Mouse (Mus musculus): ENCODE data around the gene Sec1. TPM values are rescaled to one million over a fixed set of nuclear protein-coding genes. Genes with fewer than 3 reads are reported as not detected.
A peak's percentile ranks its signal among the peaks of the same experiment; 100 is the strongest.

Gene Sec1
- total RNA-seq (2021) = under 1 TPM; 0.23 to 0.39 TPM
- long read RNA-seq, experiment 1 = 0 reads
- long read RNA-seq, experiment 2 = 0 reads

DNA sequence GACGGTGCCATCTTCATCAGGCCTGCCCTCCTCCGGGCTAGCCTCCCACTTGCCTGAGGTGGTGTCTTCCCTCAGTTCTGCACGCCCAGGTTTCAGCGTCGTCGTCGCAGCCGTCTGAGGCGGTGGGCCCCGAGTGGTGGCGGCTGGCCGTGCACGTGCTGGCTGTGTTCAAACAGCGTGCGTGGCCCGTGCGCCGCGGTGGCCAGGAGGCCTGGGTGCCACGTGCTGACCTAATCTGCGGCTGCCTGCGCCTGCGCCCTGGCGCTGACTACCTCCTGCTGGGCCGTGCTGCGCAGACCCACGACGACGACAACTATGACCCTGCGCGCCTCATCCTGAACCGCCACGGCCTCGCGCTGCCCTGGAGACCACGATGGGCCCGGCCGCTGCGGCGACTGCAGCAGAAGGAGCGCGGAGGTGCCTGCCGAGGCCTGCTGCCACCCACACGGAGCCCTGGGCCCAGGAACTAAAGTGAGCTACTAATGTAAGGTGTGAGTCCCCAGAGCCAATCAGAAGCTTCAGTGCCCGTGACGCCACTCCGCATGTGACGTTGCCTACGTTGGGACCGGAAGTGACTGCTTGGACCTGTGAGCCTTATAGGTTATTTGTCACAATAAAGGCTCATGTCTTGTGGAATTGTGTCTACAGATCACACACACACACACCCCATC, at the start of gene Sec1:
Gene Sec1, minus strand, starts transcription at position 482 of the 671 bp plus-strand sequence.
- no peak for DNase-seq (ENCODE audit: low spot score in 2 of 2)

DNA sequence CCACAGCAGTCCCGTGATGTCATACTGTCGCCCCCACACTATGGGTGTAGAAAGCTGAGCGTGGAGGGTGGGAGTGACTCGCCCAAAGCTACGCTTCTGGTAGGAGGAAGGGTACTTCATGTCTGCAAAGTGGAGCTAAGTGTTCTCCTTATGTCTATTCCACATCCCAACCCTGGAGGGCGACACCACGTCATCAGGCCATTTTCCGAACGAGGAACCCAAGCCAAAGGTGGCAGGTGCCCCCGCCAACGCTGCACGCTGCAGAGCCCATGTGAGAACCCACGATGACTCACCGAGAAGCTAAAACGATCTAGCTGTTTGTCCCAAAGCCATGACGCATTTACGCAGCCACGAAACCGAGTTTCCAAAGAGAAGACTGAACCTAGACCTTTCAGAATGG, 48.1 kb upstream of the Sec1 start:
- no peak for DNase-seq (ENCODE audit: low spot score in 2 of 2)

DNA sequence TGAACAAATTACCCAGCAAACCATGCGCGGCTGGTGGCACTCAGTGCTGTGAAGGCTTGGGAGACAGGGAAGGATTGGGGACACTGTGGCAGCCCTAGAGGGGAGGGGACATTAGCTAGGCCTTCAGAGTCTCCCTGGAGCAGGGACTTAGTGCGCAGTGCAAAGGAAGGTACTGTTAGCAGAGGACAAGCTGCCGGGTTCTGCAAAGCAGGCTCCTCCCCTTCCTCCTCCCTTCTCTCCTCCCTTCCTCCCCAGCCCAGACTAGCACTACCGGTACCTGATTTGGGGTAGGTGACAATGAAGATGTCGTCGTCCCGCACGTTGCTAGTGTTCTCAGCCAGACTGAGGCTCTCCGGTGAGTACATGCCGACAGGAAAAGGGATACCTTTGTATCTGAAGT, 47.6 kb upstream of the Sec1 start:
- DNase-seq (ENCODE audit: low spot score in 2 of 2) = no peak

DNA sequence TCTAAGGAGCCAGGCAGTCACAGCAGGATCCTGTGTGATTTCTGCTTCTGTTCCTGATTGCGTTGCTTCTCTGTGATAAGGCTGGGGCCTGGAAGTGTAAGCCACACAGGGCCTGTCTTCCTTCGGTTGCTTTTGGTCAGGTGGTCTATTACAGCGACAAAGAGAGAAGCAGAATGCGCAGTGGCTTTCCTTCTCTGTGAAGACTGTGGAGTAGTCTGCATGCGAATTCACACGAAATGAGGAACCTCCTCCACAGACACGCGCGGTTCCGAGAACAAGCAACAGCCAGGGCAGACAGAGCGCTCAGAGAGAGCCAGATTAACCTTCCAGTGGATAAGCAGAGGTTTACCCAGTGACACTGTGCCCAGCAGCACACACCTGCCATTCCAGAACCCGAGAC, 47.1 kb upstream of the Sec1 start:
- no peak for DNase-seq (ENCODE audit: low spot score in 2 of 2)

DNA sequence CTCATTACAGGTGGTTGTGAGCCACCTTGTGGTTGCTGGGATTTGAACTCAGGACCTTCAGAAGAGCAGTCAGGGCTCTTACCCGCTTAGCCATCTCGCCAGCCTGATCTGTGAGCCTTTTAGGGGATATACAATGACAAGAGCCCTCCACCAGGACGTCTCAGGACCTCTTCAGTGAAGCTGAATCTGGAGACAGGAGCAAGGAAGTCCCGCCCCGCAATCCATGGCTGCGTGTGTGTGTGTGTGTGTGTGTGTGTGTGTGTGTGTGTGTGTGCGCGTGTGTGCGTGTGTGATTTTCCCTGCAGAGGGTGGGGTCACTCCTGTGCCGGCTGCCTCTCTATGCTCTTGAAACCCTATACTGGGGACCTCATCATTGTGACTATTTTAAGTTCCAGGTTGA, 45.6 kb upstream of the Sec1 start:
- DNase-seq (ENCODE audit: low spot score in 2 of 2) = no peak

DNA sequence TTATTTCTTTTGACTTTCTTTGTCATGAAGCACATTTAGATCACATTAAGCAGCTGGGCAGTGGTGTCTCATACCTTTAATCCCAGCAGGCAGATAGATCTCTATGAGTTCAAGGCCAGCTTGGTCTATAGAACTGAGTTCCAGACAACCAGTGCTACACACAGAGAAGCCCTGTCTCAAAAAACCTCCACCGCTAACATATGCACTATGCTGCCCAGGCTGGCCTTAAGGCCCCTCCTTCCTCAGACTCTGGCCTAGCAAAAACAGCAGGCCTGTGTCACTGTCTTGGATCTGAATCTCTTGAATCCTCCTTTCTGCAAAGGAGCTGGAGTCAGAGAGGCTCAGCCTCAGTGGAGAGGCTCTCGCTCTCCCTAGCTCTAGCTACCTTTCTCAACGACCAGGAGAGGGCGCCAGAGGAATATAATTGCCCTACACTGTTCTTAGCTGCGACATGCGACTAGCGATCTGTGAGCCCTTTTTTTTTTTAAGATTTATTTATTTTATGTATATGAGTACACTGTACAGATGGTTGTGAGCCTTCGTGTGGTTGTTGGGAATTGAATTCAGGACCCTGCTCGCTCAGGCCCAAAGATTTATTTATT, 45.1 kb upstream of the Sec1 start:
- peak in 1 of 2 experiments; percentile 78 for DNase-seq (ENCODE audit: low spot score in 2 of 2)

DNA sequence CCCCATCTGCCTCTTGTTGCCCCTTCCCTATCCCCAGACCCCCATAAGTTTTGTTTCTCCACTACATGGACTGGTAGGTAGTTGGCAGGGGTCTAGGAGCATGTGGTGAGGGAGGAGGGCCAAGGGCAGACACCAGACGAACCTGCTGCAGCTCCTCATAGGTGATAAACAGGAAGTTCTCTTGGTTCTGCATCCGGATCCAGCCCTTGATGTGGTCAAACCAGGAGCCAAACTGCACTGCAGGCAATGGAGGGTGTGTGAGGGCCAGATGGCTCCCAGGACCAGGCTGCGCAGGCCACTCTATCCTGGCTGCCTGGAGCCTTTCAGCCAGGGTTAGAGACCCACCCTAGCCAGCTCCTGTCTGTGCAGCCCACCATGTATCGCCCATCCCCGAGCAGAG, 39.3 kb upstream of the Sec1 start:
- no peak for DNase-seq (ENCODE audit: low spot score in 2 of 2)

DNA sequence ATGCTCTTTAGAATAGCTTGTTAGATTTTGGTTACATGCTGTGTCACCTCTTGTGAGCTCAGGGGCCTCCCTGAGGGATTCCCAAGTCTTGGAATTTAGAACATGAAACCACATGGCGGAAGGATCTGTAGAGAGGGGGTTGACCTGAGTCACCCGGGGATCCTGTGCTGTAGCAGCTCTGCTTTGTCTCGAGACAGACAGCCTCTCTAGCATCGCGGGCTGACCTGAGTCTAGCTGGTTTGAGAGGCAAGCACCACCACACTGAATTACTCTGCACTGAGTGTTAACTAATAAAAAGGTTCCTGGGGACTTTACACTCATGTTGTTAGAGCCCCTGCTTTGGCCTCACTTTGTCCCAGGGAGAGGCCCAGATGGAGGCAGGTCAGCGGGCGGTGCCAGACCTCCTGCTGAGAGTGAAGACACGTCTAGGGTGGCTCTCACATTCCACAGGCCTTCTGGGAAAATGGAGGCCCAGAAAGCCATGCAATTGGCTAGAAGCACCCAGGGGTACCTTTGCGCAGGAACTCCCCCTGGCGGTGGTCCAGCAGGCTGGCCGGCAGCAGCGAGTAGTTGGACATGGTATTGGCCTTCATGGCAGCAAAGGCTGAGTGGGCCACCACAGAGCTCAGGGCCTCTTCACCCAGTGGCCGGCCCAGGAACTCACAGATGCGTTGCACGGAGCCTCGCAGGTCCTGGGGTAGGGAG, 36.7 kb upstream of the Sec1 start:
- DNase-seq (ENCODE audit: low spot score in 2 of 2) = no peak

DNA sequence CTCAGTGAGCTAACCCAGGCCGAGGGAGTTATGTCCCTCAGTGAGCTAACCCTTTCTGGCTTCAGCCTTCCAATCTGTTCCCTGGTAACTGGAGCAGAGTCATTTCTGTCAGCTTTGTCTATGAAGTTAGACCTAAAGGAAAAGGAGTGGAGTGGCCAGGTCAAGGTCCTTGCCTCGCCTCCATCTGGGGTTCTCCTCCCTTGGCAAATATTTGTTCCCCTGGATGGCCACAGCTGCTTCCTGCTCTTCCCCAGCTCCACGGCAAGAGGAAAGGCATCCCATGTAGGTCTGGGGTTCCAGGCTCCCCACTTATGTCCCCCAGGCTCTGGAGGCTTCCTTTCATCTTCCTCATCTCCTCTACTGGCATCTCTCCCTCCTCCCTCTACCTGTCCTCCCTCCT, 33.4 kb upstream of the Sec1 start:
- DNase-seq (ENCODE audit: low spot score in 2 of 2) = no peak

DNA sequence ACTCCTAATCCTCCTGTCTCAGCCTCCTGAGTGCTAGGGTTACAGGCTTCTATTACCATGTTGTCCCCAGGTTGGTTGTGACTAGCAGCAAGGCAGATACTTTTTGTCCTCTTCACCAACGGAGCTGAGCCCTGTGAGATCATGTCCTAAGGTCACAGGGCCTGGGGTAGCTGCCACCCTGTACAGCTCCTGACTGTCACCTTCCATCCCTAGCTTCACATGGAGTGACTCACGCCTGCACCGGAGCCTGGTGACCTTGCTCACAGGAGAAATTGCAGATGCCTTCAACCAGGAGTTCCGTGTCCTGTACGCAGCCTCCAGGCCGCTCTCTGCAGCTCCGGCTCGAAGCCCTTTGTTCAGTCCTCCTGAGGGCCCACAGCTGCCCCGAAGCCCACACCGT, 32.2 kb upstream of the Sec1 start:
- DNase-seq (ENCODE audit: low spot score in 2 of 2) = no peak

DNA sequence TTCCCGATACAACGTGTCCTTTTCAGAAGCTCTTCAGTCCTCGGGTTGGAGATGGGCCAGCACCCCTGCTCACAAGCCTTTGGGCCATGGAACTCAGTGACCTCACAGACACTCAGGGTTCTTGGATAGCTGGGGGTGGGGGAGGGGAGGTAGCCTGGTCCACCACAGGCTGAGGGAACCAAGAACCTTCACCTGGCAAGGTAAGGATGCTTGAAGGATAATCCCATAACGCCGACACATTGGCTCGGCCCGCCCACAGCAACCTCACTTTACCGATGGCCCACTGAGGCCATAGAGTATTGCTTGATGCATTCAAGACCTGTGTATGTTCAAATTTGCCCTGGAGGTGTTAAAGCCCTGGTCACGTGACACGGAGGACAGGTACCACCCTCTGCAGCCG, 31.5 kb upstream of the Sec1 start, which contains the start of gene Spaca4:
Gene Spaca4, minus strand, starts transcription at position 101 of the 400 bp plus-strand sequence.
- DNase-seq (ENCODE audit: low spot score in 2 of 2) = no peak

DNA sequence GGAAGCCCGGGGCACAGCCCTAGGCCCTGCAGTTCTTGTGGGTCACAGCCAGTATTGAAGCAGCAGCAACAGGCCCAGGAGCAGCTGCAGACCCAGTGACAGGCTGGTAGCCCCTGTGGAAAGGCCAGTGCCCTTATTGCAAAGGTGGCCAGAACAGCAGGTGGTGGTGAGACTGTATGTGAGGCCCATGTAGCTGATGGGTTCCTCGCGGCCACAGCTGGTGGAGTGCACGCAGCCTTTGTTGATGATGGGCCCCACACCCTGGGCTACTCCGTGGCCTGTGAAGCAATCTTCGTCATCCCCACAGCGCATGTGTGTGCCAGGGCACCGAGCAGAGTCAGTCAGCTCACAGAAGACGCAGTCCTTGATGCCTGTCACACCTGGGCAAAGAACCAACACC, 30.9 kb upstream of the Sec1 start:
- DNase-seq (ENCODE audit: low spot score in 2 of 2) = no peak

DNA sequence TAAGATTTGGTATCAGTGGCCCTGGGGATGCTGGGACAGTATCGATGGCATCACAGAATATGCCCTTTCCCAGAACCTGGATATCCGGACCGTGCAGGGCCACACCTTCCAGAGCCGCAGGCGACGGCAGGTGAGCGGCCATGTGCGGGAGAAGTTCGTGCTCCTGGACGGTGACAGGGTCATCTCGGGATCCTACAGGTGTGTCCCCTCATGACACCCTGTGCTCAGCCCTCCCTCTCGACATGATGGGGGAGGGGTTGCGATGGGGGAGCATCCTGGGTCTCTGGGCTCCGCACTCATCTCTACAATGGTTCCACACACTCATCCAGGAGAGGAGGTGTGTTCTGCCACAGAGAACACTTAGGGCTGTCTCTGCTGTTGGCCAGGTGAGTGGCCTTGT, 29.6 kb upstream of the Sec1 start:
- no peak for DNase-seq (ENCODE audit: low spot score in 2 of 2)

DNA sequence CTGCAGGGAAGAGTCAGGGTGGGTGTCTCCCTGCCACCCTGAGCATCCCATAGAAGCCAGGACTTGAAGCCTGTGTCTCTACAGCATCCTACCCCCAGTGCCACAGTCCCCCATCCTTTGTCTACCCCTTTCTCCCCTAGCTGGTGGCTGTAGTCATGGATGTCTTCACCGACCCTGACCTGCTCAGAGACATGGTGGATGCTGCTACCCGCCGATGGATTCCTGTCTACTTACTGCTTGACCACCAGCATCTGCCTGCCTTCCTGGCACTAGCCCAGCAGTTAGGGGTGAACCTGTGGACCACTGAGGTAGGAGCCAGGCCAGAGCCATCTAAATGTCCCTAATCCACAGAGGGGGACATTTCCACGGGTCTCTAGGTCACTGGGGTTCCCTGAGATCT, 29.1 kb upstream of the Sec1 start:
- DNase-seq (ENCODE audit: low spot score in 2 of 2) = no peak

DNA sequence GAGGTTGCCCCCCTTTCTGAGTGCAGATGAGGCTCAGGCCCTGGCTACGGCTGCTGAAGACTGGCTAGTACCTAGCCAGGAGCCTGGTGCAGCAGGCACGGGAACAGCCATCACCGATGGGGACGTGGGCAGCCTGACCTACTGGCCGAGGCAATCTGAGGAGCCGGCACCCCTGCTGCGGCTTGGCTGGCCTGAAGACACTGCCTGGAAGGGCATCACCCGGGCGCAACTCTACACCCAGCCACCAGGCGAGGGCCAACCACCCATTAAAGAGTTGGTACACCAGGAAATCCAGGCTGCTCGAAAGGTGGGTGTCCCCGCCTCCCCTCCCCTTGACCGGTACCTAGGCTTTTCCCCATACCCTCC, 28.1 kb upstream of the Sec1 start:
- no peak for DNase-seq (ENCODE audit: low spot score in 2 of 2)

DNA sequence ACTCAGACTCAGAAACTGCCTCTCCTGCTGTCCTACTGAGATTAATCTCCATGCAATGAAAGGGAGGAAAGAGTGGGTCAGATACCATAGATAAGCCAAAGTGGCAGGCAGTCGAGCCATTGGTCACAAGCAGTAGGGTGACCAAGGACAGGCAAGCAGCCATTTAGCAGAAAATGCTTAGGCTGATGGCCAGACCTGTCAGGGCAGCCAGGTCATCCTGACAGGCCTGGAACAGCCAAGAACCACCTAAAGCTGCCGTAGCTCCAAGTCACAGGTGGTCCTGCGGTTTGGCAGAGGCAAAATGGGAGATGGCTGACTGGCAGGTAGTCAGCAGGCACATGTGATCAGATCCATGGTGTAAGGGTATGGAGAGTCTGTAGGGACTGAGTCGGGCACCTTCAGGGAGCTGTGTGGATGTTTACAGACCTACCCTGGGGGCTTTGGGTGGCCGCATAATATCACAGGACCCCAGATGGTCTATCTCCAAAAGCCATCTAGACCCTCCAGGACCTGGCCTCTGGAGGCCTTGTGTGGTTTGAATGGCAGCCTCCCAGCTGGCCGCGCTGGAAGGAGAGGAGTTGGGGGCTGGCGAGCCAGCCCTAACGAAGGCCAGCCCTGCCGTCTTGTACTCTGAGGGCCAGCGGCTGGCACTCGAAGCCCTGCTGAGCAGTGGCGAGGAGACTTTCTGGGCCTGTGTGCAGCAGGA, 27.6 kb upstream of the Sec1 start:
- no peak for DNase-seq (ENCODE audit: low spot score in 2 of 2)

DNA sequence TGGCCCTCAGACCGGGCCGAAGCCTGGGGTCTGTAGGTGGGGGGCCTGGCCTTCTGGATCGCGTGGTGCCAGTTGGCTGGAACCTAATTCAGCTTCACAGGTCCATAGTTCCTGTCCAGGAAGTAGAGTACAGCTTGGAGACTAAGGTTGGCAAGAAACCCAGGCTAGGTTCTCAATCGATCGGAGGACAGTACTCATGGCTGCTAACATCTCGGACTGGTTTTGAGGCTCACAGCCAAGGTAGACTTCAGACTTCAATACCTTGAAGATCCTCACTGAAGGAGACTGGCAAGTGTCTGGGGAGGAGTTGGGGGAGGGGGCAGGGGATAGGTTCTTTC, 27.0 kb upstream of the Sec1 start:
- DNase-seq (ENCODE audit: low spot score in 2 of 2) = no peak

DNA sequence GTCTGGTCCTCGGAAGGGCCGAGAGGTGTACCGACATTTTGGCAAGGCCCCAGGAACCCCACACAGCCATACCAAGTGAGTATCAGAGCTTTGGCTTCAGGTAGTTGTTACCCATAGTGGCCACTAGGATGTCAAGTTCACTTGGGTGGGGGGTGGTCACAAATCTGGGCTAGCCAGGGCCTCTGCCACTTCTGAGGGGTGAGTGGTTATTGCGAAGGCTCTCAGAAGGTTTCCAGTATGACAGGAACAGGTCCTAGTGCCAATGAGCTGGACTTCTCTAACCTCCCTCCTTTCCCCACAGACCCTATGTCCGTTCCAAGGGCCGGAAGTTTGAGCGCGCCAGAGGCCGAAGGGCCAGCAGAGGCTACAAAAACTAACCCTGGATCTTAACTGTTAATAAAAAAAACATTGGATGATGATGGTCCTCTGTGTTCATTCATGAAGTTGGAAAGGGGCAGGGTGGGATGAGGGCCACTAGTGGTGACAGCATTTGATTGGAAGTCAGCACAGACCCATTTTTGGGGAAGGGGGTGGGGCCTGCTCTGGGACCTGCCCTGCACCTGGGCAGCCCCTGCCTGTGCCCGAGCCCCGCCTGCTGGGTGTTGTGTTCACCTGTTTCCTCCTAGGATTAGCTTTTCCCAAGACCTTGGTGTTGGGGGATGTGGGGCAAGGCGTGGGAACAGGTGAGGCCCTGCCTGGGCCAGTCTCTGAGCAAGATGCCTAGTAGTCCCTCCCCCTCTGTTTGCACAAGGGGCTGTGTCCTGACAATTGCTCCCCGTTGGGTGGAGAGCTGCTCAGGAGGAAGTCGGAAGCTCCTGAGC, 26.4 kb upstream of the Sec1 start, which contains the start of gene Fam83e:
Gene Fam83e, plus strand, starts transcription at position 800 of the 821 bp plus-strand sequence.
- no peak for DNase-seq (ENCODE audit: low spot score in 2 of 2)

DNA sequence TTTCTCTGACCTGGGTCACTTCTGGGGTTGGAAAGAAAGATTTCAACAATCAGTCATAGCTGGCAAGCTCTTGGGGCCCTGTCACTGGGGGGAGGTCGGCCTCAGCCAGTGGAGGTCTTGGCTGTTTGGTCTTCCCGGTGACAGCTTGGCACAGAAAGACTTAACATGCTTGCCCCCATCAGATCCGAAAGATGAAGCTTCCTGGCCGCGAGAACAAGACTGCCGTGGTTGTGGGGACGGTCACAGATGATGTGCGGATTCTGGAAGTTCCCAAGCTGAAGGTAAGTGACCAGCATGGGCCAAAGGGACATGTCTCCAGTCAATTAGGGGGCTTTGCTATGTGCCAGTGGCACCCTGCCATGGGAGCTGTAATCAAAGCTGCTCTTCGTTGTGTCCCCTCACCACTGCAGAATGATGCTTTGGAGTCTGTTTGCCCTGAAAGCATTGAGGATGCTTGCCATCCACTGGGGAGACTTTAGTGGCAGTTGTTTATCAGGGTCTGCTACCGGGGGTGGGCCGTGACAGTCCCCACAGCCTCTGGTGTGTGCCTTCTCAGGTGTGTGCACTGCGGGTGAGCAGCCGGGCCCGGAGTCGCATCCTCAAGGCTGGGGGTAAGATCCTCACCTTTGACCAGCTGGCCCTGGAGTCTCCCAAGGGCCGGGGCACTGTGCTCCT, 25.7 kb upstream of the Sec1 start:
- no peak for DNase-seq (ENCODE audit: low spot score in 2 of 2)

DNA sequence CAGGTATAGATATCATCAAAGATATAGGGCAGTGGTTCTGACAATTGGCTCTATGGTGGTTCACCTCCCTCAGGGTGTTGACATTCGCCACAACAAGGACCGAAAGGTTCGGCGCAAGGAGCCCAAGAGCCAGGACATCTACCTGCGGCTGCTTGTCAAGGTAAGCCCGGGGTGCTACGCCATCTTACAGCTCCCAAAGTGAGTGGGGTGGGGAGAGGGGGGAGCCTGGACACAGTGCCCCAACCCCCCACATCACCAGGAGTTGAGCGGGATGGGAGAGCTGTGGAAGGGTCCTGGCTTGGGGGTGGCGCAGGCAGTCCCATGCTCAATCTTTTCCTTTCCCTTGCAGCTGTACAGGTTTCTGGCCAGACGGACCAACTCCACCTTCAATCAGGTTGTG, 25.0 kb upstream of the Sec1 start:
- no peak for DNase-seq (ENCODE audit: low spot score in 2 of 2)

DNA sequence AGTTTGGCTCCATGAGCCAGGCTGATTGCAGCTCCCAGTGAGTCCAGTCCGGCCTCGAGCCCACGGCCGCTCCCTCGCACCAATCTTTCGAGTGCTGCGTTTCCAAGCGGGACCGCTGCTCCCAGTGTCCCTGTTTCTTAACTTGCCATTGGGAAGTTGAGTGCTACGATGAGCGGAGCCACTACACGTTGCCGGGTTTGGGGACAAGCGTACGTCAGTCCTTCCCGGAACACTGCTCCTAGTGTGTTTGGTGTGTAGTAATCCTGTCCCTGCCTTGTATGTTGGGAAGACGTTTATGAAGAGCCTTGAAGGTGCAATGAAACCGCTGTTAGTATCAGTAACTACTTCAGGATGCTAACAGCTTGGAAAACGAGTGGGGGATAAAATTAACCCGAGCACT, 24.1 kb upstream of the Sec1 start:
- DNase-seq (ENCODE audit: low spot score in 2 of 2) = no peak

Data from gastrocnemius, postnatal 4 days (tissue).